12 mouse cellular contexts compared by ENCODE assay signal in the genomic region with DNA sequence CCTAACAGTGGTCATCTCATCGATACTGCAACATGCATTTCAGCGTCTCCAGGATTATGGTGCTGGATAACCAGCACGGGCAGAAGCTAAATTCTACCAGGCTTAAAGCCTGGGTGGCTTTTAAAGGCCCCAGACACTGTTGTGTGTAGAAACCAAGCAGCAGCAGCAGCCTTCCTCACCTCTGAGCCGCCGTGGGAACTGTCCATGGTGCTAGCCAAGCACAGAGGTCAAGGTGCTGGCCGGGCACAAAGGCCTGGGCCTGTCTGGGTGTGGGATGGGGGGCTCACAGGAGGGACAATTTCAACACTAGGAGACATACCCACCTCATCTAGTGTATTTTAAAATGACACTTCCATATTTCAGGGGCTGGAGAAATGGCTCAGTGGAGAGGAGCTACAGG. TPM values are rescaled to one million over a fixed set of nuclear protein-coding genes. Genes with fewer than 3 reads are reported as not detected.
DNase-seq lines count a peak whose midpoint lies in the region; ATAC-seq lines count a peak whose summit lies in the region.
"Had no signal": no experiment of that assay in that cellular context is flagged by ENCODE, and none has a peak within 500 bp of the region (broad histone marks: within the 10 kb centered on the region; RNA-seq: fewer than 3 reads in every experiment).

No protein-coding gene starts in this region.

- no peak overlapping the region for H3K4me3 ChIP-seq in forebrain, embryonic 10.5 days
- H3K4me3 ChIP-seq in forebrain, embryonic 15.5 days = no peak overlapping the region
- H3K4me3 ChIP-seq: erythroblast, embryonic 14.5 days; heart, embryonic 12.5 days had no signal

- no peaks in the 10 kb centered on the region for H3K36me3 ChIP-seq in forebrain, embryonic 10.5 days (replicated peaks)
- no peaks in the 10 kb centered on the region for H3K36me3 ChIP-seq in forebrain, embryonic 15.5 days
- H3K36me3 ChIP-seq: heart, embryonic 12.5 days had no signal

- H3K4me1 ChIP-seq in forebrain, embryonic 10.5 days = peaks cover 11% of the 10 kb centered on the region
- H3K4me1 ChIP-seq in forebrain, embryonic 15.5 days = 0 out of 2 replicates have a peak, but pooled peaks cover 7% of the 10 kb centered on the region
- H3K4me1 ChIP-seq: heart, embryonic 12.5 days had no signal

- no peak overlapping the region for H3K27ac ChIP-seq in forebrain, embryonic 10.5 days
- H3K27ac ChIP-seq in forebrain, embryonic 15.5 days (replicated peaks) = no peak overlapping the region
- H3K27ac ChIP-seq: macrophage had no signal

- H3K4me2 ChIP-seq in forebrain, embryonic 15.5 days (replicated peaks) = no peak overlapping the region
- H3K4me2 ChIP-seq: heart, embryonic 12.5 days had no signal

- no peaks in the 10 kb centered on the region for H3K9me3 ChIP-seq in forebrain, embryonic 10.5 days
- no peaks in the 10 kb centered on the region for H3K9me3 ChIP-seq in forebrain, embryonic 15.5 days
- H3K9me3 ChIP-seq: heart, embryonic 12.5 days had no signal

- peak; percentile 42 for DNase-seq in forebrain, embryonic 10.5 days (ENCODE audit: extremely low spot score, low spot score)
- peak; percentile 34 for DNase-seq in ovary, postnatal 14 days (ENCODE audit: low spot score)
- DNase-seq in ovary, adult 18-20 months (ENCODE audit: low spot score) = no peak
- peak; percentile 68 for DNase-seq in embryo, embryonic 11 days
- DNase-seq in mesoderm, embryonic 11.5 days (ENCODE audit: low read depth, low spot score) = peak; percentile 67
- DNase-seq in Muller cell, postnatal 12 days (ENCODE audit: inconsistent ontology term) = no peak
- no peak for DNase-seq in gastrocnemius, adult 8-10 months (ENCODE audit: low spot score in 2 of 2)

- H3K9ac ChIP-seq in forebrain, embryonic 15.5 days (replicated peaks) = no peak overlapping the region
- H3K9ac ChIP-seq: heart, embryonic 12.5 days had no signal

- H3K27me3 ChIP-seq in forebrain, embryonic 10.5 days (ENCODE audit: poor library complexity, severe bottlenecking) = no peaks in the 10 kb centered on the region
- H3K27me3 ChIP-seq in forebrain, embryonic 15.5 days = no peaks in the 10 kb centered on the region

- no peak for ATAC-seq in forebrain, embryonic 15.5 days (replicated peaks)

- 47% methylated on average over 6 of the region's 6 CpGs for WGBS in forebrain, embryonic 10.5 days
- 52% methylated on average over 6 of the region's 6 CpGs for WGBS in forebrain, embryonic 15.5 days

RNA-seq across cellular contexts. Expression of gene Rims4, which starts 29.1 kb away (rescaled TPM):
- 1.1 TPM in 2 replicates for polyA plus RNA-seq in forebrain, embryonic 10.5 days (2016; fragmentation: Nextera tagmentation; extraction: Ambion mirVana)
- 7.3 and 7.7 TPM in 2 replicates for polyA plus RNA-seq in forebrain, embryonic 15.5 days (2015; fragmentation: Nextera tagmentation; extraction: Ambion mirVana)
- 1 to 10 TPM; 1.5 to 2.5 (median 1.6) TPM for total RNA-seq in gastrocnemius, adult 8-10 months (2022)
- polyA plus RNA-seq: erythroblast, embryonic 14.5 days; macrophage had no signal

RNA-seq across cellular contexts. Expression of gene Kcnk15, which starts 36.0 kb away (rescaled TPM):
- polyA plus RNA-seq in forebrain, embryonic 10.5 days (2016; fragmentation: Nextera tagmentation; extraction: Ambion mirVana) = not detected in 2 replicates
- not detected in 2 replicates for polyA plus RNA-seq in forebrain, embryonic 15.5 days (2015; fragmentation: Nextera tagmentation; extraction: Ambion mirVana)
- not detected for total RNA-seq in gastrocnemius, adult 8-10 months (2022)
- total RNA-seq: layer of hippocampus, postnatal 10 days had no signal
- polyA plus RNA-seq: erythroblast, embryonic 14.5 days; heart, embryonic 12.5 days; macrophage had no signal

Comparison
In these comparisons a context has a peak if more than half of its experiments do, and no peak if none do; other contexts are left out.
1. DNase-seq: peak in forebrain, embryonic 10.5 days (single experiment), ovary, postnatal 14 days (single experiment), embryo, embryonic 11 days (single experiment) and mesoderm, embryonic 11.5 days (single experiment); none in ovary, adult 18-20 months (single experiment), Muller cell, postnatal 12 days (single experiment) and gastrocnemius, adult 8-10 months (0 of 2).